Mouse (Mus musculus): Measurements from ENCODE around the gene Fgfr2. TPM values are rescaled to one million over a fixed set of nuclear protein-coding genes. Genes with fewer than 3 reads are reported as not detected.

Fgfr2 gene
- total RNA-seq, 1 experiment: 37.5 TPM

DNA sequence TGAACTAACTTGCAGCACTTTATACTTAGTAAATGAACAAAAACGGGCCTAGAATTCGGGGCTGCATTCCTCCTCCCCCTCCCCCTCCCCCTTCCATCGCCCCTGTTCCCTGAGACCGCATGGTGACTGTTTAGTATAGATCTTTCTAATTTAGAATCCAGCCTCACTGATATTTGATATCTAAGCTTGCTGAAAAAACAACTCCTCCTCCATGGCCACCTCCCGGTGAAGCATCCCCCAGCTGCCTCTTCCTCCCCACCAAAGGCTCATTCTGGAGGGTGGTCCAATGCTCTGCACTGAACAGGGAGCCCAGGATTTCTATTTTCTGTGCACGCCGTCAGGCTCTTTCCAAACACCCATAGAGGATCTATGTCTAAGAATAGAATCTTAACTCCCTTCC, 1804.8 kb downstream of the Fgfr2 start:
- Histone ChIP-seq H3K9ac (ENCODE audit: insufficient read depth, low read depth, low read length, poor library complexity, severe bottlenecking) (no peak overlapping the region), H3K27ac (ENCODE audit: insufficient read depth, low read depth, low read length, poor library complexity, severe bottlenecking) (no peak overlapping the region), H3K36me3 (ENCODE audit: control insufficient read depth, insufficient read depth, low read length, poor library complexity, severe bottlenecking) (no peaks in the 10 kb centered on the region), H3K9me3 (ENCODE audit: control insufficient read depth, insufficient read depth, low read depth, low read length) (no peaks in the 10 kb centered on the region), H3K4me1 (ENCODE audit: control insufficient read depth in 2 of 2, insufficient read depth in 2 of 2, low read length in 2 of 2, poor library complexity in 1 of 2) (0 out of 4 replicates have a peak, but pooled peaks cover 0 to 3% of the 10 kb centered on the region in 2 experiments), H3K4me3 (ENCODE audit: insufficient read depth in 1 of 2, low read depth in 1 of 2, low read length in 2 of 2, poor library complexity in 1 of 2, severe bottlenecking in 1 of 2) (no peak overlapping the region)
- in situ Hi-C loops (cut with MboI; ENCODE audit: low sequenced_read_pairs in 2 of 2, unreplicated experiment in 2 of 2): no loop called here
- TF ChIP-seq ZNF384 (IDR thresholded peaks at IDR 0.05; ENCODE audit: low read depth, low read length) (no peak), ZC3H11A (IDR thresholded peaks at IDR 0.05; ENCODE audit: borderline replicate concordance, low read depth, low read length) (no peak), CHD2 (IDR thresholded peaks at IDR 0.05; ENCODE audit: low read depth, low read length) (no peak), MAFK (IDR thresholded peaks at IDR 0.05; ENCODE audit: insufficient read depth, low read depth, low read length) (no peak), HCFC1 (IDR thresholded peaks at IDR 0.05; ENCODE audit: borderline replicate concordance, insufficient read depth, low read length) (no peak)
- no peak for DNase-seq (ENCODE audit: low read depth, low spot score)

GRCm38 (mm10) chr7:131317587-131317986, 1805.6 kb downstream of the Fgfr2 start:
- TF ChIP-seq ZC3H11A (IDR thresholded peaks at IDR 0.05; ENCODE audit: borderline replicate concordance, low read depth, low read length) (no peak), HCFC1 (IDR thresholded peaks at IDR 0.05; ENCODE audit: borderline replicate concordance, insufficient read depth, low read length) (no peak), ZNF384 (IDR thresholded peaks at IDR 0.05; ENCODE audit: low read depth, low read length) (no peak), CHD2 (IDR thresholded peaks at IDR 0.05; ENCODE audit: low read depth, low read length) (no peak), MAFK (IDR thresholded peaks at IDR 0.05; ENCODE audit: insufficient read depth, low read depth, low read length) (no peak)
- Histone ChIP-seq H3K4me1 (ENCODE audit: control insufficient read depth in 2 of 2, insufficient read depth in 2 of 2, low read length in 2 of 2, poor library complexity in 1 of 2) (0 out of 4 replicates have a peak, but pooled peaks cover 0 to 3% of the 10 kb centered on the region in 2 experiments), H3K4me3 (ENCODE audit: insufficient read depth in 1 of 2, low read depth in 1 of 2, low read length in 2 of 2, poor library complexity in 1 of 2, severe bottlenecking in 1 of 2) (no peak overlapping the region), H3K9me3 (ENCODE audit: control insufficient read depth, insufficient read depth, low read depth, low read length) (no peaks in the 10 kb centered on the region), H3K9ac (ENCODE audit: insufficient read depth, low read depth, low read length, poor library complexity, severe bottlenecking) (no peak overlapping the region), H3K36me3 (ENCODE audit: control insufficient read depth, insufficient read depth, low read length, poor library complexity, severe bottlenecking) (no peaks in the 10 kb centered on the region), H3K27ac (ENCODE audit: insufficient read depth, low read depth, low read length, poor library complexity, severe bottlenecking) (no peak overlapping the region)
- peak; percentile 16 for DNase-seq (ENCODE audit: low read depth, low spot score)
- in situ Hi-C loops (cut with MboI; ENCODE audit: low sequenced_read_pairs in 2 of 2, unreplicated experiment in 2 of 2): no loop called here

- TF ChIP-seq ZNF384 (IDR thresholded peaks at IDR 0.05; ENCODE audit: low read depth, low read length) (no peak), CHD2 (IDR thresholded peaks at IDR 0.05; ENCODE audit: low read depth, low read length) (no peak), ZC3H11A (IDR thresholded peaks at IDR 0.05; ENCODE audit: borderline replicate concordance, low read depth, low read length) (no peak), HCFC1 (IDR thresholded peaks at IDR 0.05; ENCODE audit: borderline replicate concordance, insufficient read depth, low read length) (no peak), MAFK (IDR thresholded peaks at IDR 0.05; ENCODE audit: insufficient read depth, low read depth, low read length) (no peak)
These were observed 1808.7 kb downstream of the Fgfr2 start for GRCm38 (mm10) chr7:131314493-131314892.

GRCm38 (mm10) chr7:131306733-131307132, 1816.4 kb downstream of the Fgfr2 start:
- Histone ChIP-seq H3K9ac (ENCODE audit: insufficient read depth, low read depth, low read length, poor library complexity, severe bottlenecking) (no peak overlapping the region), H3K4me3 (ENCODE audit: insufficient read depth in 1 of 2, low read depth in 1 of 2, low read length in 2 of 2, poor library complexity in 1 of 2, severe bottlenecking in 1 of 2) (no peak overlapping the region), H3K4me1 (ENCODE audit: control insufficient read depth in 2 of 2, insufficient read depth in 2 of 2, low read length in 2 of 2, poor library complexity in 1 of 2) (no peaks in the 10 kb centered on the region), H3K9me3 (ENCODE audit: control insufficient read depth, insufficient read depth, low read depth, low read length) (no peaks in the 10 kb centered on the region), H3K36me3 (ENCODE audit: control insufficient read depth, insufficient read depth, low read length, poor library complexity, severe bottlenecking) (no peaks in the 10 kb centered on the region), H3K27ac (ENCODE audit: insufficient read depth, low read depth, low read length, poor library complexity, severe bottlenecking) (no peak overlapping the region)
- no peak for TF ChIP-seq ZNF384 (IDR thresholded peaks at IDR 0.05; ENCODE audit: low read depth, low read length)
- TF ChIP-seq CHD2 (IDR thresholded peaks at IDR 0.05; ENCODE audit: low read depth, low read length): no peak
- TF ChIP-seq ZC3H11A (IDR thresholded peaks at IDR 0.05; ENCODE audit: borderline replicate concordance, low read depth, low read length): no peak
- in situ Hi-C loops (cut with MboI; ENCODE audit: low sequenced_read_pairs in 2 of 2, unreplicated experiment in 2 of 2): no loop called here
- DNase-seq (ENCODE audit: low read depth, low spot score): no peak

More at GRCm38 (mm10) chr7:131314493-131314892, 1808.7 kb downstream of the Fgfr2 start:
- H3K9ac ChIP-seq (ENCODE audit: insufficient read depth, low read depth, low read length, poor library complexity, severe bottlenecking): no peak overlapping the region
- no peak overlapping the region for H3K27ac ChIP-seq (ENCODE audit: insufficient read depth, low read depth, low read length, poor library complexity, severe bottlenecking)
- 0 out of 4 replicates have a peak, but pooled peaks cover 0 to 3% of the 10 kb centered on the region in 2 experiments for H3K4me1 ChIP-seq (ENCODE audit: control insufficient read depth in 2 of 2, insufficient read depth in 2 of 2, low read length in 2 of 2, poor library complexity in 1 of 2)
- H3K36me3 ChIP-seq (ENCODE audit: control insufficient read depth, insufficient read depth, low read length, poor library complexity, severe bottlenecking): no peaks in the 10 kb centered on the region
- H3K4me3 ChIP-seq (ENCODE audit: insufficient read depth in 1 of 2, low read depth in 1 of 2, low read length in 2 of 2, poor library complexity in 1 of 2, severe bottlenecking in 1 of 2): no peak overlapping the region
- DNase-seq (ENCODE audit: low read depth, low spot score): no peak
- H3K9me3 ChIP-seq (ENCODE audit: control insufficient read depth, insufficient read depth, low read depth, low read length): no peaks in the 10 kb centered on the region
- in situ Hi-C loops (cut with MboI; ENCODE audit: low sequenced_read_pairs in 2 of 2, unreplicated experiment in 2 of 2): no loop called here

DNA sequence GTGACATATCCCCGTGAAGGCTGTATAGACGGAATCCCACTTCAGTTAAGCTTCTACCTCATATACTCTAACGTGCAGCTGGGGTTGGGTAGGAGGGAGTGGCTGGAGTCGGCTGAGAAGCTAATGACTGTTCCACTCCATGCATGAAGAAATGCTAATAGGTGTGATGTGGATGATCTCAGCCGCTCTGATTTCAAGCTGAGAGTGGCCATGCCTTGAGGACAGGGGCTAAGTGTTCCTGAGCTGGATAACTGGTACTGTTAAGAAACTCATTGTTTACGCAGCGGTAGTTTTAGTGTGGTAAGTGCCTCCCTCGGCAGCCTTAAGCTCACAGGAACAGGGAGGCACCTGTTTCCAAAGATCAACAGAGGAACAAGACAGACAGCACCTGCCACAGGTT, 1819.8 kb downstream of the Fgfr2 start:
- DNase-seq (ENCODE audit: low read depth, low spot score): no peak
- Histone ChIP-seq H3K9ac (ENCODE audit: insufficient read depth, low read depth, low read length, poor library complexity, severe bottlenecking) (no peak overlapping the region), H3K4me3 (ENCODE audit: insufficient read depth in 1 of 2, low read depth in 1 of 2, low read length in 2 of 2, poor library complexity in 1 of 2, severe bottlenecking in 1 of 2) (no peak overlapping the region), H3K27ac (ENCODE audit: insufficient read depth, low read depth, low read length, poor library complexity, severe bottlenecking) (no peak overlapping the region), H3K9me3 (ENCODE audit: control insufficient read depth, insufficient read depth, low read depth, low read length) (no peaks in the 10 kb centered on the region), H3K36me3 (ENCODE audit: control insufficient read depth, insufficient read depth, low read length, poor library complexity, severe bottlenecking) (no peaks in the 10 kb centered on the region), H3K4me1 (ENCODE audit: control insufficient read depth in 2 of 2, insufficient read depth in 2 of 2, low read length in 2 of 2, poor library complexity in 1 of 2) (no peaks in the 10 kb centered on the region)
- in situ Hi-C loops (cut with MboI; ENCODE audit: low sequenced_read_pairs in 2 of 2, unreplicated experiment in 2 of 2): no loop called here
- no peak for TF ChIP-seq HCFC1 (IDR thresholded peaks at IDR 0.05; ENCODE audit: borderline replicate concordance, insufficient read depth, low read length)
- no peak for TF ChIP-seq CHD2 (IDR thresholded peaks at IDR 0.05; ENCODE audit: low read depth, low read length)
- no peak for TF ChIP-seq ZNF384 (IDR thresholded peaks at IDR 0.05; ENCODE audit: low read depth, low read length)
